Mouse (Mus musculus) left cerebral cortex, postnatal 4 days (tissue): ENCODE results near the gene Chac1. TPM values are rescaled to one million over a fixed set of nuclear protein-coding genes. Genes with fewer than 3 reads are reported as not detected.

Source experiments
- DNase-seq: peaks from one replicate; pipeline ENCODE4 v3.0.0-alpha.2; 2022
- intact Hi-C: fragments of 180-260 bp; cut with DNase I; formaldehyde crosslinking; loops from one replicate; pipeline ENCODE4 v1.15.1; 2025
- total RNA-seq, 2 experiments: library from RNA; stranded (reverse); gene quantifications; 2 replicates each; pipeline ENCODE4 v1.2.3; 2021

The Chac1 gene
- total RNA-seq, 2 experiments from 2014 or later, result 6.7 to 7.7 TPM

DNA sequence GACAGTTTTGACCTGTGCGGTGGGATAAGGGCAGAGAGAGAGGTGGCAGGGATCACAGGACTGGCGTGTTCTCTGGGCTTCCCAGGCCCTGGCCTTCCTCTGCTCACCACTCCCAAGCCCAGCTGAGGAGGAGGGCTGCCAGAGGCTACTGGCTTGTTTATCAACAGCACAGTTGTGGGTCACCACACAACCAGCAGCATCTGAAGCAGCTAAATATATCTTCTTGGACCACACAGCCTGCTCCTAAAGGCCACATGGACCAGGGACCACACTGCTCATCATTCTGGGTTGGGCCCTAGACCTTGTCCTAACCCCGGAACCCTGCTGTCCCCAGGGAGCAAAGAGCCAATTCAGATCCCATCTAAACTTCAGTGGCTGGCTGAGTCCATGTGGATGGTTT is 13.9 kb downstream of the Chac1 start:
- intact Hi-C loops, result no loop called here
- no peak for DNase-seq

DNA sequence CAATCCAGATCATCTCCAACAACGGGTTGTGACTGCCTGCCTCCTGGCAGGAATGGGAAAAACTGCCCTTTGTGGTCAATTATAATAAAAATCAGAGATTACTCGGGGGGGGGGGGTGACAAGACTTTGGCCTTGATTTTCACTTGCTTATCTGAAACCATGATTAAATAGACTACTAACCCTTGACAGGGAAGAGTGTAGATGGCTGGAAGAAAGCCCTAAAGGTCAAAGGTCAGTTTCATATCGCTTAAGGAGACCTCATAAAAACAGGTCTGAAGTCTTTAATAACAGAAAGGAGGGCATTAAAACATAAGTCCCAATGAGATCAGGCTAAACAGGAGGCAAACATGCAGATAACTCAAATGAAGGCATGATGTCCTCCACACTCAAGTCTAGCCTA is 16.3 kb downstream of the Chac1 start:
- DNase-seq, result no peak
- intact Hi-C loops, result no loop called here

DNA sequence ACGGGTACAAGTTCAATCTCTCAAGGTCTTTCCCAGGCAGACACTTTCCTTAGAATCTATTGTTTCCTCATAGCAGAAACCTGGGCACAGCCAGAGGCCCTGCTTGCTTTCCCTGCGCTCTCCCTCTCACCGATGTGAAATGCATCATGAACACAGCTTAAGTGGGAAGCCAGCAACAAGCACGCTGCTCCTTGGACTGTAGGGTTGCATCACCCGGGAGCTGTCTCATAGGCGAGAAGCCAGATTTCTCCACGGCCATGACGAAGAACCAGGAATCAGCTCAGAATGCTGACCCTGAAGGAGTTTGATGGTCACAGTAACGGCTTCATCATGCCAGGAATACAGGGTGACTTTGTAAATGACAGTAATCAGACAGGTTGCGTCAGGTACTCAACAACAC is 19.1 kb downstream of the Chac1 start:
- intact Hi-C loops, result no loop called here

DNA sequence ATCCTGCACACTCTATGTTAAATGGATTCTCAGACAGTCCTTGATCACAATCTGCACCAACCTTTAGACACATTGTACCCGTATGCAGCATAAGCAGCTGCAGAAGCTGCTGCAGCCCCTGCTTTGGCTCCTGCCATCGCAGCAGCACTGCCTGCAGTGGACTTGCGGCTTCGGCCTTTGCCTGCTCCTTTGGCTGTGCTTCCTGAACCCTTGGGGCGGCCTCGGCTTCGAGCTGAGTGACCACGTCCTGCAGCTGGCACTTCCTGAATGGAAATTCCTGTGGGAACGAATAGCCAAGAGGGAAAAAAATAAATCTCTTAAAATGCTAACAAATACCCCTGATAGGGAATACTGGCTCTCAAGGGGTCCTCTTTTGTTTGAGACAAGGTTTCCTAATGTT is 26.3 kb downstream of the Chac1 start:
- DNase-seq, result no peak
- intact Hi-C loops, result no loop called here

More for the DNA sequence above, 19.1 kb downstream of the Chac1 start:
- no peak for DNase-seq

DNA sequence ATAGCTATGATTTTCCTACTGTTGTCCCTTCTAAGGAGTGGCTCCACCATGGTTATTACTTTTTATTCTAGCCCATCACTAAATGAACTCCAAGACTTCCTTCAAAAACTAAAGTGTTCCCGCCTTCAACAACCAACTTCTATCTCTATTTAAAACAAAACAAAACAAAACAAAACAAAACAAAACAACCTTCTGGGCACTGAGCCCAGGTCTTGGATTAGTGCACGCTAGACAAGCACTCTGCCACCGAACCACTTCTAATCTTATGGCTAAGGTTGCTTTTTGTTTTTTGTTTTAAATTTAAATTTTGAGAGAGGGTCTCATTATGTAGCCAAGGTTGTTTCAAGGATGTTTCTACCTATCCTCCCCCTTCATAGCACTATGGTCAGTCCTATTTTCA is 26.8 kb downstream of the Chac1 start:
- DNase-seq, result no peak
- intact Hi-C loops, result no loop called here

DNA sequence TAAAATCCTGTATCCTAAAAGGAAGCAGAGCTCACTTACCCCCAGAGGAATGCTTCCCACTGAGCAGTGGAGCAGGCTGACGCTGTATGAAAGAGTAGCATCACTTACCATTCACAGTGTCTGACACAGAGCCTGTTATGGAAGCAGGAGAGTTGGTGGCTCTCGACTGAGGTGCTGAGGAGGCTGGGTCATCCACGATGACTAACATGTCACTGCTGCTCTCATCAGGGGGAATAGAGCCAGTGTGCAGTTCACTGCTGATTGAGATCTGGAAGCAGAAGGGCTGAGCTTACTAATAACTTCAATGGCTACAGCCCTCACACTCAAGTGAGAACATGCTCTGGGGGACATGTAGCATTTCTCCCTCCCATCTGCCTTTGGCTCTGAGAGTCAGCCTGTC is 28.4 kb downstream of the Chac1 start:
- intact Hi-C loops, result no loop called here
- no peak for DNase-seq

DNA sequence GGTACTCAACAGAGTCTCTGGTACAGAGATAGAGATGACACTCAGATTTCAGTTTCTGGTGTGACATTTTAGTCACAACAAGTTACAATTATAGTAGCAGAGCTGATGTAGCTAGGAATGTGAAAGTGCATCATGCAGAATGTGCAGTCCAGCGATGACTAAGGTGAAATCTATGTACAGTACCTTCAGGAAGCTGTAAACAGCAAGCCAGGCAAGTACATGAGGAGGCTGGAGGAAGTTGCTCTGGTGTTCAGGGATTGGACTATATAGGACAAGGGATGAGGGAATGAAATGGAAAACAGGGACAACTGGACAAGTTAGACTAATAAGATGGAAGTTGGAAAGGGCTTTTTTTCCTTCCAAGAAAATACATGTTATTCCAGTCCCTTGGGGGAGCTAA is 37.2 kb downstream of the Chac1 start:
- no peak for DNase-seq
- intact Hi-C loops, result no loop called here

DNA sequence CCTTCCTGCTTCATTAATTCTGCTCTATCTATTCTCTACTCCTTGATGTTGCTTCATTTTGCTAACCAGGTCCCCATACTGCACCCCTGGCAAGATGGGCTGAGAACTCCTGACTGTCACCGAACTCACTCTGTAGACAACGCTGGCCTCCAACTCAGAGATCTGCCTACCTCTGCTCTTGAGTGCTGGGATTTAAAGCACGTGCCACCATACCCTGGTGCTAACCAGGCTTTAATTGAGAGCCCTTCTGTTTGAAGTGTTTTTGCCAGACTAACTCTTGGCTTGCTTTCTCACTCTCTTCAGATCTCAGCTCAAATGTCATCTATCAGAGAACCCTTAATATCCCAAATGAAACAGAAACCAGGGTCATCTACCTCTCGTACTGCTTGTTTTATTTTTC is 39.0 kb downstream of the Chac1 start:
- no peak for DNase-seq
- intact Hi-C loops, result no loop called here

DNA sequence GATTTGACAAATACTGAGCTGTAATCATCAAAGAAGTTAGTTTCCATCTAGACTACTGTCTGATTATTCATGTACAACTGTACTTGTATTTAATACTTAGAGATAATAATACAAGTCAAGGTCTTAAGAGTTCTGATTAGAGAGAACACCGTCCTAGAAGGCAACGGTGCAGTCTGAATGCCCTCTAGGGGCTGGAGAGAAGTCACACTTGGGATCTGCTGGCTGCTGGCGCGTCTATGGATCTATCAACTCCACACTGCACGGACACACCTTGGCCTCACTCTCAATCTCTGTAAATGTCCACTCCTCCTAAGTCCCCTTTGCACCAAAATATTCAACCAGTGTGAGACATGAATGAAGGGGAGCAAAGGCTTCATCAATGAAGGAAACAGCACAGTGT is 47.2 kb downstream of the Chac1 start:
- intact Hi-C loops, result no loop called here
- no peak for DNase-seq

DNA sequence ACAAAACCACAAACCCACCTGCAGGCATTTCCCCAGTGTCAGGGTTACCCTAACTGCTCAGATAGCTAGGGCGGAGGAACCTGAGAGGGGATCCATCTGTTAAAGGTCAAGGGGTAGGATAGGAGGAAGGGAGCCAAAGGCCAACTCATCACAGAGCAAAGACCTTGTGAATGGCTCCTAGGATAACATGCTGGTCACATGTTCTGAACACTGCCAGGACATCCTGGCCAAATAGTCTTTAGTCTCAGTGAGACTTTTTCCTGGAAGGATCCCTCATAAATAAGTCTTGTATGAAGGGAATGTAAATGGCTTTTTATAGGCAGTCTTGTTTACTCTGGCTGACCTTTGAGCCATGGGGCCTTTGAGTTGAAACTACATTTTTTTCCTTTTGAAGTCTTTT is 47.6 kb downstream of the Chac1 start:
- DNase-seq, result no peak
- intact Hi-C loops, result no loop called here

DNA sequence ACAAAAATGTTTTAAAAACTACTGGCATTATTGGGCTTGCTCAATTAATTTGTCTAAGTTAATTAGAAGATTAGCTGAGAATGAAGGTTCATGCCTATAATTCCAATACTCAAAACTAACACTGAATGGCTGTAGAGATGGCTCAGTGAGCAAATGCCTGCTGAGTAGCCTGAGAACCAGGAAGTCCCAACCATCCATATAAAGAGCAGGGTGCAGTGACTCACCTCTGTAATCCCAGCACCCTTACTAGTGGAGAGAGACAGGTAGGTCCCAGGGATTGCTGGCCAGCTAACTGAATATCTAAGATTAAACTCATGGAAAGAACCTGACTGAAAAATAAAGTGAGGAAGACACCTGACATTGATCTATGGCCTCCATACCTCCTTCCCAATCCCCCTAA is 48.3 kb downstream of the Chac1 start:
- DNase-seq, result no peak
- intact Hi-C loops, result no loop called here

Other genes starting within 250 kb of the Chac1 start
- gene Rad51, start 238.4 kb upstream of the Chac1 start, total RNA-seq, result 1 to 10 TPM; 4.8 to 7.3 TPM
- gene Rmdn3, start 194.2 kb upstream of the Chac1 start, total RNA-seq, result 10 to 100 TPM; 38.4 to 44.5 TPM
- gene Gchfr, start 183.5 kb upstream of the Chac1 start, total RNA-seq, result not detected
- gene Gm14137, start 176.7 kb upstream of the Chac1 start, total RNA-seq, result not detected
- 10 to 100 TPM; 51.3 to 52.0 TPM for gene Zfyve19, start 142.6 kb upstream of the Chac1 start, total RNA-seq
- gene Dnajc17, start 142.4 kb upstream of the Chac1 start, total RNA-seq, result 10 to 100 TPM; 25.0 to 25.1 TPM
- not detected for gene Ppp1r14d, start 121.3 kb upstream of the Chac1 start, total RNA-seq
- gene Spint1, start 113.9 kb upstream of the Chac1 start, total RNA-seq, result under 1 TPM; 0.26 to 0.83 TPM
- gene Rhov, start 80.0 kb upstream of the Chac1 start, total RNA-seq, result 10 to 100 TPM; 20.4 to 23.9 TPM
- 10 to 100 TPM; 29.3 to 31.3 TPM for gene Vps18, start 62.5 kb upstream of the Chac1 start, total RNA-seq
- gene Dll4, start 25.4 kb upstream of the Chac1 start, total RNA-seq, result 1 to 10 TPM; 5.3 to 6.8 TPM
- 10 to 100 TPM; 20.9 to 23.7 TPM for gene Ino80, start 126.5 kb downstream of the Chac1 start, total RNA-seq
- 1 to 10 TPM in 1 of 2 experiments, under 1 TPM in 1; 0.85 to 1.6 TPM for gene Exd1, start 196.4 kb downstream of the Chac1 start, total RNA-seq
- gene Chp1, start 196.5 kb downstream of the Chac1 start, total RNA-seq, result 10 to 100 TPM; 77.2 to 81.3 TPM